Mouse (Mus musculus) limb, embryonic 11.5 days (tissue): ENCODE results near the gene Adsl. TPM values are rescaled to one million over a fixed set of nuclear protein-coding genes. Genes with fewer than 3 reads are reported as not detected.
A peak's percentile ranks its signal among the peaks of the same experiment; 100 is the strongest.

Experiments
- ATAC-seq: fragments of 200-750 bp; cut with Nextera tagmentation; 2 replicates; pipeline ENCODE4 v1.8.0; 2017; ENCODE audit warnings: low read depth; ENCODE audit not compliant: insufficient number of reproducible peaks, low FRiP score, low TSS enrichment
- DNase-seq: peaks from one replicate; pipeline ENCODE4 v3.0.0-alpha.2; 2015; ENCODE audit warnings: low spot score
- H3K27ac ChIP-seq: fragments of 300-500 bp; sonication (generic); replicated peaks from 2 replicates; pipeline ENCODE4 v1.5.1; 2014; ENCODE audit warnings: low read depth, mild to moderate bottlenecking, low read length
- H3K27me3 ChIP-seq: fragments of 300-500 bp; sonication (generic); 2 replicates; pipeline ENCODE4 v1.6.1; 2014; ENCODE audit warnings: mild to moderate bottlenecking, low read length, mixed read lengths; ENCODE audit not compliant: control insufficient read depth, insufficient read depth
- H3K36me3 ChIP-seq: fragments of 300-500 bp; sonication (generic); 2 replicates; pipeline ENCODE4 v1.6.1; 2014; ENCODE audit warnings: mild to moderate bottlenecking, low read length, moderate library complexity, mixed read lengths; ENCODE audit not compliant: control insufficient read depth, insufficient read depth
- H3K4me1 ChIP-seq: fragments of 300-500 bp; sonication (generic); 2 replicates; pipeline ENCODE4 v1.6.1; 2014; ENCODE audit warnings: low read length, mixed read lengths; ENCODE audit not compliant: control insufficient read depth, insufficient read depth
- H3K4me2 ChIP-seq: fragments of 300-500 bp; sonication (generic); 2 replicates; pipeline ENCODE4 v1.6.1; 2014; ENCODE audit warnings: low read depth, mild to moderate bottlenecking, moderate library complexity; ENCODE audit not compliant: severe bottlenecking
- H3K4me3 ChIP-seq: fragments of 300-500 bp; sonication (generic); 2 replicates; pipeline ENCODE4 v1.5.1; 2014; ENCODE audit warnings: low read depth, low read length
- H3K9ac ChIP-seq: fragments of 300-500 bp; sonication (generic); 2 replicates; pipeline ENCODE4 v1.6.1; 2014; ENCODE audit warnings: mild to moderate bottlenecking, low read length
- H3K9me3 ChIP-seq: fragments of 300-500 bp; sonication (generic); 2 replicates; pipeline ENCODE4 v1.6.1; 2016; ENCODE audit warnings: low read length; ENCODE audit not compliant: control insufficient read depth
- WGBS: fragments of 180-500 bp; shearing (Covaris S2); extraction: QIAGEN DNeasy Blood & Tissue Kit; methylation state at CpG from one replicate; pipeline ENCODE4 v1.1.7; 2014; 5-methylcytosine and 5-hydroxymethylcytosine counted together
- microRNA-seq: library from miRNA; unstranded; fragments of <30 nt; microRNA quantifications from one replicate; pipeline ENCODE4, GENCODE M21; 2016
- polyA plus RNA-seq: library from polyadenylated mRNA; unstranded; fragments of >200 nt; fragmentation: Nextera tagmentation; extraction: Ambion mirVana; gene quantifications from 2 replicates; pipeline ENCODE4 v1.2.1, GENCODE M21; 2014

Adsl gene
- polyA plus RNA-seq, 1 experiment from 2014 or later, result 196 TPM

- H3K36me3 ChIP-seq, result peaks cover 12% of the 10 kb centered on the region
- WGBS, result 92% methylated on average over 7 of the region's 7 CpGs
Measured at GRCm38 (mm10) chr15:81013186-81013585, 64.9 kb downstream of the Adsl start.

GRCm38 (mm10) chr15:81015068-81015744, 66.9 kb downstream of the Adsl start:
- H3K27me3 ChIP-seq, result no peaks in the 10 kb centered on the region
- H3K9me3 ChIP-seq, result no peaks in the 10 kb centered on the region
- WGBS, result 85% methylated on average over 5 of the region's 5 CpGs
- ATAC-seq, result no peak
- no peak for DNase-seq
- H3K27ac ChIP-seq, result no peak overlapping the region
- no peak overlapping the region; the same call in 1 of the 2 replicates for H3K9ac ChIP-seq
- peaks cover 19% of the 10 kb centered on the region; the same call in 1 of the 2 replicates for H3K36me3 ChIP-seq
- H3K4me2 ChIP-seq, result no peak overlapping the region
- no peaks in the 10 kb centered on the region for H3K4me1 ChIP-seq
- H3K4me3 ChIP-seq, result no peak overlapping the region

More at GRCm38 (mm10) chr15:81013186-81013585, 64.9 kb downstream of the Adsl start:
- no peak for DNase-seq
- H3K27me3 ChIP-seq, result no peaks in the 10 kb centered on the region
- no peaks in the 10 kb centered on the region for H3K9me3 ChIP-seq
- no peaks in the 10 kb centered on the region for H3K4me1 ChIP-seq
- H3K4me2 ChIP-seq, result no peak overlapping the region
- no peak overlapping the region for H3K4me3 ChIP-seq
- no peak overlapping the region for H3K9ac ChIP-seq
- no peak for ATAC-seq
- no peak overlapping the region for H3K27ac ChIP-seq

- Histone ChIP-seq H3K4me2 (no peak overlapping the region), H3K36me3 (peaks cover 19% of the 10 kb centered on the region; the same call in 1 of the 2 replicates), H3K9ac (no peak overlapping the region), H3K27ac (no peak overlapping the region), H3K27me3 (no peaks in the 10 kb centered on the region), H3K4me3 (no peak overlapping the region), H3K9me3 (no peaks in the 10 kb centered on the region), H3K4me1 (no peaks in the 10 kb centered on the region)
- DNase-seq, result no peak
- 93% methylated on average over 10 of the region's 10 CpGs for WGBS
- ATAC-seq, result no peak
Measured at GRCm38 (mm10) chr15:81016488-81016887, 68.2 kb downstream of the Adsl start.

GRCm38 (mm10) chr15:81017308-81017707, 69.0 kb downstream of the Adsl start:
- Histone ChIP-seq H3K4me2 (no peak overlapping the region), H3K27me3 (no peaks in the 10 kb centered on the region), H3K9ac (no peak overlapping the region), H3K27ac (no peak overlapping the region), H3K4me3 (no peak overlapping the region), H3K36me3 (peaks cover 17% of the 10 kb centered on the region; the same call in 1 of the 2 replicates), H3K9me3 (no peaks in the 10 kb centered on the region), H3K4me1 (no peaks in the 10 kb centered on the region)
- ATAC-seq (no peak), DNase-seq (no peak)
- 91% methylated on average over 7 of the region's 7 CpGs for WGBS

Small RNA genes within 50 kb of the gene (microRNA-seq; reads per million reads assigned to microRNA genes)
- 17.1 reads per million, percentile 27 among the genes with 10 or more reads in this experiment for gene Mir5113

Other genes with a start within 250 kb of the Adsl start
- 15.4 and 20.1 TPM in 2 replicates for gene Tnrc6b, start 237.2 kb upstream of the Adsl start, polyA plus RNA-seq
- gene Sgsm3, start 29.3 kb downstream of the Adsl start, polyA plus RNA-seq, result 20.2 and 20.8 TPM in 2 replicates
- 22.3 and 23.0 TPM in 2 replicates for gene Mrtfa, start 242.3 kb downstream of the Adsl start, polyA plus RNA-seq